Mouse (Mus musculus): Measurements from ENCODE around the gene Sirt4. TPM values are rescaled to one million over a fixed set of nuclear protein-coding genes. Genes with fewer than 3 reads are reported as not detected.
A peak's percentile ranks its signal among the peaks of the same experiment; 100 is the strongest.
"Not testable (repeated sequence)": the region's sequence is repeated elsewhere in the genome, so short reads cannot be mapped to it uniquely, and the experiment has no call there.

Sirt4 gene
- total RNA-seq, 2 experiments from 2014 or later = 14.3 to 20.2 TPM

DNA sequence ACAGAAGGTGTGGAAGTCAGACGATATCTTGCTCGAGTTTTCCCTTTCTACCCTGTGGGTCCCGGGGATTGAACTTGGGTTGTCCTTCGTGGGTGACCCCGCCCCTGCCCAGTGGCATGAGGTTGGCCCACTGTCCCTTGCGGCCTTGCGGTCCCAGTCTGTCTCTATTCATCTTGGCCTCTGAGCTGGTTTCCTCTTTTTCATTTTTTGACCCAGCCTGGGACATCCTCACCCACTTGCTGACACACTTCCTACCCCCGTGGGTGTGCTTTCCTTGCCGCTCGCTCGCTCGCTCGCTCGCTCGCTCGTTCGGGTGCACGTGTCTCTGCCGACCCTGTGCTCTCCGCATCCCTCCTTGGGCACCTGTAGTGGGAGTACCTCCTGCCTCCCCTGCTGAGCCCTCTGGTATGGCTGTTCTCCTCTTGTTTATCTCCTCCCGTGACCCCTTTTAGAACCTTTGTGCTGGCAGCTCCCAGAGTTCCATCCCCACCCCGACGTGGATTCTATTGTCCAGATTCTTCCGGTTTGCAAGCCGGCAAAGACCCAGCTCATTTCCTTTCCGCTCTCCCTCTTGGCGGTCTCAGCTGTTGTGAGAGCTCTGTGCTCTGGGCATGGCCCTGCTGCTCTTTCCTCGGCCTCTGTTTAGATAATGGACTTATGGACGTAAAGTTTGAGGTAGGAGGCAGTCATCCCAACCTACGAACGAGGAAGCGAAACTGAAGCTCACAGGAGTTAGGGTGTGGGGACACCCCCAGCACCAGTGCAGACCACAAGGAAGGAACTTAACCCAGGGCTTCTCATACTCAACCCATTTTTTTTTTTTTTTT, 31.8 kb upstream of the Sirt4 start:
- intact Hi-C loops (cut with DNase I) = no loop called here
- DNase-seq = peak; percentile 65 to 73

GRCm38 (mm10) chr5:115514896-115515587, 30.5 kb upstream of the Sirt4 start:
- DNase-seq = peak; percentile 85 to 88
- intact Hi-C loops (cut with DNase I) = no loop called here

GRCm38 (mm10) chr5:115514346-115514745, 29.8 kb upstream of the Sirt4 start:
- DNase-seq = no peak

GRCm38 (mm10) chr5:115513721-115514120, 29.2 kb upstream of the Sirt4 start:
- no peak for DNase-seq
- intact Hi-C loops (cut with DNase I) = no loop called here

More at GRCm38 (mm10) chr5:115514346-115514745, 29.8 kb upstream of the Sirt4 start:
- intact Hi-C loops (cut with DNase I) = no loop called here

DNA sequence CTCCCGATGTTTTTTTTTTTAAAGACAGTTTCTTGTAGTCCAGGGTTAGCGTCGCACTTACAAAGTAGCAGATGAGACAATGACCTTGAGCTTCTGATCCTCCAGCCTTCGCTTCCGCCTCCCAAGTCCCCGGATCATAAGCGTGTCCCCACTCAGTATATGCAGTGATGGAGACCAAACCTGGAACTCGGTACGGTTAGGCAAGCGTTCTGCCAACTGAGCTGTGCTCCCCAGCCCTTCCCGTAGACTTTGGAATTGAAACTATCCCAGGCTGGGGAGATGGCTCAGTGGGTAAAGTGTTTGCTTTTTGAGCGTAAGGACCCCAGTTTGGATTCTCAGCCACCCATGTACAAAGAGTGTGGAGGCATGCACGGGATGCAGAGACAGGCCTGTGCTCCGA, 28.7 kb upstream of the Sirt4 start:
- intact Hi-C loops (cut with DNase I) = no loop called here
- DNase-seq = no peak

- no peak for DNase-seq
- intact Hi-C loops (cut with DNase I) = no loop called here
These were observed 27.9 kb upstream of the Sirt4 start for GRCm38 (mm10) chr5:115512375-115512774.

DNA sequence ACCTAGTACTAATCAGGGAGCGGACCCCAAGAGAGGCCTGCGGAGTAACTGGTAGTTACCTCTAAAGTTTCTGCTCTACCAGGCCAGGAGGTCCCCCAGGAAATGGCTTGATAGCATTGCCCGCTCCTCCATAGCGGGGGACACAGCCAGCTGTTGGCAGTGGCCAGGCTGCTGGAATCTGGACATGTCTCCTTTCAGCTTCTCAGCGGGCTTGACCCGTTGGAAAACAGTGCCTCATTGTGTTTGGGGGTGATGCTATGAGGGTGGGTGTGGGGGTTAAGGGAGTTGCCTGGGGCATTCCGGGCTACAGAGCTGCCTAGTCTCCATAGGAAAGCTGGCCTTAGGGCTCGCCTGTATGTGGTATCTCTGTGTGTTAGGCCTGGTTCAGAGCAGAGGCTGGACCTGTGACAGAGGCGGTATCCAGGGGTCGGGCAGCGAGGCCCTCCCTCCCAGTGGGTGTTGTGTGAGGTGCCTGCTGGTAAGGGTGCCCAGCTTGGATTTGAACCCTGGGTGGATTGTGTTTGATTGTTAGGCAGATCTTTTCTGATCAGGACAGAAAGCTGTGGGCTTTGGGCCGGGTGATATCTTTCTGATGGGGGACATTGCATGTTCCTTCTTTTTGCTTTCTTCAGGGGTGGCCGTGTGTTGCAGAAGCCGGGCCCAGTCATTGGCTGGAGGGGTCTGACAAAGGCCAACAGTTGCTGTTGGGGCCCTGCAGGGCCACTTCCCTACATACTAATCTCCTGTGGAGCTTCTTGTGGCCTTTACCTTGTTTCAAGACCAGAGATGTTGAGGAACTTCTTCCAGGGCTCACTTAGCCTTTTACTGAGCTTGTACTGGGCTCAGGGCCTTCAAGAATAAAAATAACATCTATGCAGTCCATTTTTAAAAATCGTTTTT, 25.5 kb upstream of the Sirt4 start:
- DNase-seq = peak in 1 of 2 experiments; percentile 58
- intact Hi-C loops (cut with DNase I) = no loop called here

- intact Hi-C loops (cut with DNase I) = no loop called here
- DNase-seq = peak; percentile 69 to 70
These were observed 24.8 kb upstream of the Sirt4 start for GRCm38 (mm10) chr5:115509321-115509761.

DNA sequence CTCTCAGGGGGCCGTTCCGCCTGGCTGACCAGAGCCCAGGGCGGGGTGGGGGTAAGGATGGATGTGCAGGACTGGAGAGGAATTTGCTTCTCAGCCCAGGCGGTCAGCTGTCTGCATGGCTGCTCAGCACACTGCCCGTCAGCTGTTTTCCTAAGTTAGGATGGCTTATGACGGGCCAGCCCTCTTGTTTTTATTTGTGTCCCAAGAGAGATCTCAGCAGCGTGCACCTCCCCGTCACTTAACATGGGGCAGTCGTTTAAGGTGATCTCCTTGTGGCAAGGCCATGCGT, 24.3 kb upstream of the Sirt4 start:
- DNase-seq = peak; percentile 67 to 71
- intact Hi-C loops (cut with DNase I) = no loop called here

DNA sequence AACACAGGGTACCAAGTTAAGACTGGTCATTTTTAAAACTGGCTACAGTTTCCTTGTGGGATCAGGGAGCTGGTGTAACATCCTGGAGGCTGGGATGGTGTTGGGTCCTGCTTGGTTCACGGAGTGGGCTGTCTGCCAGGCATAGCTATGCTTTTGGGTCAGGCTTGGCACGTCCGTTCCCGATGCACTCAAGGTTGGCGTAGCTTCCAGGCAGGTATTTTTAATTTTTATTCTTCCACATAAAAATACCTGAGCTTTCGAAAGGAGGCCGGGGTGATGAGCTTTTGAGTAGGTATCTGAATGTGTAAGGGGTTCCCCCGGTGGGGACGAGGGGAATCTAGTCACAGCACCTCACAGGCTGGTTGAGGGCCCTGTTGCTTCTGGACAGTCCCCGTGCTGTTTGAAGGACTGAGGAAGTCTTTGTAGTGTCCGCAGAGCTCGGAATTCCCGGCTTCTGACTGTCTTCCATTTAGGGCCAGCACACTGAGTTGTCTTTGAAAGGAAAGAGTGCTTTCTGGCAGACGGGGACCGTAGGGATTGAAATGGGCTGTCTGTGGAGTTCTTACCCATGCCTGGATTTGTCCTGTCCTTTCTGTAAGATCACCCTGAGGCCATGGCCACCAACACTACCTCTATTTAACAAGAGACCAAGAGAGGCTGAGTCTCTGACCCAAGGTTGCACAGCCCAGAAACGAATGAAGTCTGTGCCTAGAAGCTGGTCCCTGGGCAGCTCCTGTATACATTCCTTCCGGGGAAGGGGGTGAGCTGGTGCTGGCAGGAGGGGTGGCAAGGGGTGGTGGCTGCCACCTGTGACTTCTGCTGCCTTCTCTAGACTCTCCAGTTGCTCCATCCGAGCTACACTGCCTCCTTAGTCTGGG, 23.7 kb upstream of the Sirt4 start:
- intact Hi-C loops (cut with DNase I) = no loop called here
- peak; percentile 72 to 74 for DNase-seq

- DNase-seq = no peak
- intact Hi-C loops (cut with DNase I) = no loop called here
These were observed 22.9 kb upstream of the Sirt4 start for GRCm38 (mm10) chr5:115507267-115507980.

GRCm38 (mm10) chr5:115506454-115507201, 22.1 kb upstream of the Sirt4 start, which contains the start of gene Pxn:
Gene Pxn, plus strand, starts transcription at chr5:115506676.
- intact Hi-C loops (cut with DNase I) = loop anchor here (1.0 kb wide), 2 partner anchors 32 to 50 kb away; no protein-coding TSS in a partner anchor
- DNase-seq = peak; percentile 93 to 96

DNA sequence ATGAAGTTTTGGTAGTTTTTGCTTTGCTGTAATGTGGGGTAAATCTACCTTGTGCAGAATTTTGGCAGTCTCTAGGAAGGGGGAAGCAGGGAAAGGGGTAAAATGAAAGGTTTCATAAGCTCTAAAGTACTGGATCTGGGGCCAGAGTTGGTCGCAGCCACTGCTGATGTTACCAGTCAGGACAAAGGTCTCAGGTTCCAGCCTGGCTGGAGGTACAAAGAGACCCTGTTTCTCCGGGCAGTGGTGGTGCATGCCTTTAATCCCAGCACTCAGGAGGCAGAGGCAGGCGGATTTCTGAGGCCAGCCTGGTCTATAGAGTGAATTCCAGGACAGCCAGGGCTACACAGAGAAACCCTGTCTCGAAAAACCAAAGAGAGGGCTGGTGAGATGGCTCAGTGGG, 21.1 kb upstream of the Sirt4 start:
- DNase-seq = not testable (repeated sequence)
- intact Hi-C loops (cut with DNase I) = loop anchor here (1.0 kb wide), 2 partner anchors 33 to 51 kb away; no protein-coding TSS in a partner anchor

DNA sequence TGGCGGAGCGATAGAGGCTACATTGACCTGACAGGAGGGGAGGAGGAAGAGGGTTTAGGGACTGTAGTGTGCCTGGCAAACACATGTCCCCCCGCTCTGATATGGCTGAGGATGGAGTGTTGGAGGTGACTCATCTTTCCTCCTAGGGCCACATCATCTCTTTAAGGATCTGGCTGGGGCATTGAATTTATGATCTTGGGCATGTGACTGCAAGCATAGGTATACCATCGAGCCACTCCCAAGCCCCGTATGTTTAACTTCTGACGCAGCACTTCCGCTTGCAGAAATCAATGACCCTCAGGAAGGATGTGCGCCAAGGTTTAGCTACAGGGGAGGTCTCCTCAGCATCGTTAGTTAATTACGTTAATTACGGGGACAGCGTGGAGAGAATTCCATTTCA, 18.5 kb upstream of the Sirt4 start:
- DNase-seq = no peak
- intact Hi-C loops (cut with DNase I) = no loop called here

- DNase-seq = no peak
- intact Hi-C loops (cut with DNase I) = no loop called here
These were observed 15.9 kb upstream of the Sirt4 start for GRCm38 (mm10) chr5:115500383-115500935.

DNA sequence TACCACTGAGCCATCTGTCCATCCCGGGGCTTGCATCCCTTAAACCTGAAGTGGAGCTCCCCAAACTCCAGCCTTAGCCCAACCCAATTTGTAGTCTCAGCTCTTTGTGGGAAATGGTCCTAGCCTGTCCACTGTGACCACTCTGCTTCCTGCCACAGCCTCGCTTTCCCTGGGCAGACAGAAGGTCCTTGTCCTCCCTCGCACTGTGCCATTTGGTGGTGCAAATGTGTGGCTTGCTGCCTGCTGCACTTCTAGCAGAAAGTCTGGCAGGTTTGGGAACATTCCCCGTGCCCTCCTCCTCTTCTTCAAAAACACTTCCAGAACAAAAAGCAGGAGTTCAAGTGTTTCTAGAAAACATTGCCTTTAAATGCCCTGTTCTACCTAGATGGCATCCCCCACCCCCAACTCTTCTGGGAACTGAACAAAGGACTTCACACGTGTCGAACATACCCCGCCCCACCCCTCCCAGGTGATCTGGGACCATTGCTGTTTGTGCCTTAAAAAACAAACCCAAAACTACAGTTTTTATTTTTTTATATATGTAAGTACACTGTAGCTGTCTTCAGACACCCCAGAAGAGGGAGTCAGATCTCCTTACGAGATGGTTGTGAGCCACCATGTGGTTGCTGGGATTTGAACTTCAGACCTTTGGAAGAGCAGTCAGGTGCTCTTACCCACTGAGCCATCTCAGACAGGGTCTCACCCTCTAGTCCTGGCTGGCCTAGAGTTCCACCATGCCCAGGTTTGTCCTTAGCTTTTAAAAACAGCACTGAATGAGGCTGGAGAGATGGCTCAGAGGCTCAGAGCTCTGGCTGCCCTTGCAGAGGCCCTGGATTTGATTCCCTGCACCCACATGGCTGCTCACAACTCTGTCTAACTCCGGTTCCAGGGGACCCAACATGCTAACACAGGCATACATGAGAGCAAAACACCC, 14.0 kb upstream of the Sirt4 start:
- intact Hi-C loops (cut with DNase I) = no loop called here
- no peak for DNase-seq

- DNase-seq = no peak
- intact Hi-C loops (cut with DNase I) = no loop called here
These were observed 12.5 kb upstream of the Sirt4 start for GRCm38 (mm10) chr5:115497033-115497432.

Data from heart, postnatal 10 days (tissue).